Mouse (Mus musculus): Measurements from ENCODE around the gene Ccdc40. TPM values are rescaled to one million over a fixed set of nuclear protein-coding genes. Genes with fewer than 3 reads are reported as not detected.

Gene Ccdc40
- polyA plus RNA-seq, 1 experiment from 2014 or later: 11.6 TPM

DNA sequence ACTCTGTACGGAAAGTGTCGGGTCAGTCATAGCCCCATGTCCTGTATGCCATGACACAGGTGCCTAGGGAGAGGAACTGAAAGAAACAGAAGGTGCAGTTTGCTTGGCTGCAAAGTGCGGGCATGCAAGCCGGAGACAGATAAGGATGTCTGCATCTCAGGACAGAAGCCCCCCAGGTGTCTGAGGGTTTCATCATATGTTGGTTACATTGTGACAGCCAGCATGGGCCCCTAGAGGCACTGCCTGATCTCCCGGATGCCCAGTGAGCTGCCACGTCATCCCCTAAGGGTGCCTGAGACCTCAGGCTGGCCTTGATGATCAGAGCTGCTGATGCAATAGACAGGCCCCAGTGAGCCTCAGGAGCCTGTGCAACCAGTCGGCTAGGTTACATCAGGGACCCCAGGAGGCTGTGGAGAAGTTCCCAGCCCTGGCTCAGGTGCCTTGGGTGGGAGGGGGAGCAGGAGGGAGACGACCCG is 36.7 kb upstream of the Ccdc40 start:
- Histone ChIP-seq H3K27me3 (no peaks in the 10 kb centered on the region), H3K9ac (0 out of 2 replicates have a peak overlapping the region, but pooled peaks have one; percentile 15), H3K27ac (no peak overlapping the region), H3K4me1 (peaks cover 49% of the 10 kb centered on the region), H3K36me3 (0 out of 2 replicates have a peak, but pooled peaks cover 5% of the 10 kb centered on the region), H3K4me2 (replicated peaks) (no peak overlapping the region), H3K9me3 (no peaks in the 10 kb centered on the region), H3K4me3 (no peak overlapping the region)
- WGBS: 83% methylated on average over 9 of the region's 9 CpGs
- no peak for ATAC-seq (ENCODE audit: insufficient number of reproducible peaks, insufficient read depth, low FRiP score, low TSS enrichment)

DNA sequence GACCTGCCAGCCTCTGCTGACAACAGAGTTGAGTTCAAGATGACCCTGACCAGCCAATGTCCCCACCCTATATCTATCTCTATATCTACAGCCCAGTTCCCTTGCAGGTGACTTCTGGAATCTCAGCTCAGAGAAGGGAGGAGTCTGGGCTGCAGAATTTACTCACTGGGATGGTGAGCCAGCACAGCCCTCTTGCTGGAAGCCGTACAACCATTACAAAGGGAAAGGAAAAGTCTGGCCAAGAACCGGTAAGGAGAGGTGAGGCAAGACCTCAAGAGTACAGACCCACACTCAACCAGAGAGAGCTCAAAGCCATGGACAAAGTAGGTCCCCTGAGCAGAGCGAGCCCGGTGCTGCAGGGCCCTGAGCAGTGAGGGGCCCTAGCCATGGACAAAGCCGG is 36.2 kb upstream of the Ccdc40 start:
- no peak overlapping the region for H3K4me3 ChIP-seq
- no peaks in the 10 kb centered on the region for H3K27me3 ChIP-seq
- no peak overlapping the region for H3K9ac ChIP-seq
- 87% methylated on average over 5 of the region's 5 CpGs for WGBS
- no peak for ATAC-seq (ENCODE audit: insufficient number of reproducible peaks, insufficient read depth, low FRiP score, low TSS enrichment)
- peaks cover 44% of the 10 kb centered on the region for H3K4me1 ChIP-seq
- no peak overlapping the region for H3K27ac ChIP-seq
- no peaks in the 10 kb centered on the region for H3K9me3 ChIP-seq
- H3K4me2 ChIP-seq (replicated peaks): no peak overlapping the region
- H3K36me3 ChIP-seq: peaks cover 7% of the 10 kb centered on the region; the same call in 1 of the 2 replicates

- no peak overlapping the region for H3K4me2 ChIP-seq (replicated peaks)
- H3K4me1 ChIP-seq: peaks cover 40% of the 10 kb centered on the region
- WGBS: 84% methylated on average over 9 of the region's 9 CpGs
- H3K27me3 ChIP-seq: no peaks in the 10 kb centered on the region
- 0 out of 2 replicates have a peak overlapping the region, but pooled peaks have one; percentile 4 for H3K9ac ChIP-seq
- H3K27ac ChIP-seq: no peak overlapping the region
- ATAC-seq (ENCODE audit: insufficient number of reproducible peaks, insufficient read depth, low FRiP score, low TSS enrichment): no peak
- H3K9me3 ChIP-seq: no peaks in the 10 kb centered on the region
- H3K4me3 ChIP-seq: no peak overlapping the region
- peaks cover 12% of the 10 kb centered on the region for H3K36me3 ChIP-seq
These were observed 35.8 kb upstream of the Ccdc40 start for GRCm38 (mm10) chr11:119192605-119193004.

DNA sequence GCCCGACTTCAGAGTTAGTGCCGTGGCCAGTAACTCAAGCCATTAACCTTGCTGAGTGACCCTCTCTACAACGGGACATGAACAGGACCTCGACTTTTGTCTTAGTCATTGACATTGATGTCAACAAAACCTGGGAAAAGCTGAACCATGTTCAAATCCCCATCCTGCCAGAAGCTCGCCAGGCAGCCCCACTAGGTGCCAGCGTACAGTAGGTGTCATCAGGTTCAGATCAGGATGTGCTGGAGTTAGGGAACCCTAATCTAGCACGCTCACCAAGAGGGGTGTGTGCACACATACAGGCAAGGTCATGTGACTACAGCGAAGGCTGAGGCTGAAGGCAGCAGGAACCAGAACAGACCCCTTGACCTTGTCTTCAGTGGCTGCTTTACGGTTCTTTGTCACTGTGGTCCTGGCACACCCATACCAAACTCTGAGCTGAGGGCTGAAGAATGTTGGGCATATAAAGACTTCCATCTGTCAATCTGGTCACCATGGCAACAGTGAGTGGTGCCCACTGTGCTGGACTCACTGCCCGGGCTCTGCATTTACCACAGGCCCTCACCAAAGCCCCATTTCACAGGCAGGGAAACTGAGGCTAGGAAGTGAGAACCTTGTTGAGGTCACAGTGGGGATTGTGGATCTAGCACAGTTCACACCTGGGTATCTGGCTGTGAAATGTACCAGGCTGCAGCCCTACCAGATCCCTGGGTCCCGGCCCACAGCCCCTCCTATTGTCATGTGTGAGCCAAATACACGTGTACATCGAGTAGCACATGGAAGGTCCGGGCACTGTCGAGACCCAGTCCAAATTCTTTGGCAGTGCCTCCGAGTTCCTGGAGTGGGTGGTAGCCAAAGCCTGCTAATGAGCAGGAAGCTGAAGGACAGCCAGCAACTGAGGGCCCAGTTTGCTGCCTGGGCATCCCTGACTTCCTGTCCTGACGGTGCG is 30.5 kb upstream of the Ccdc40 start:
- Histone ChIP-seq H3K4me2 (replicated peaks) (no peak overlapping the region), H3K4me3 (no peak overlapping the region), H3K36me3 (peaks cover 20% of the 10 kb centered on the region), H3K9me3 (no peaks in the 10 kb centered on the region), H3K4me1 (0 out of 2 replicates have a peak, but pooled peaks cover 4% of the 10 kb centered on the region), H3K9ac (no peak overlapping the region), H3K27ac (no peak overlapping the region), H3K27me3 (no peaks in the 10 kb centered on the region)
- no peak for ATAC-seq (ENCODE audit: insufficient number of reproducible peaks, insufficient read depth, low FRiP score, low TSS enrichment)
- 90% methylated on average over 18 of the region's 18 CpGs for WGBS

- no peak overlapping the region for H3K27ac ChIP-seq
- H3K36me3 ChIP-seq: peaks cover 20% of the 10 kb centered on the region
- H3K4me1 ChIP-seq: no peaks in the 10 kb centered on the region
- H3K27me3 ChIP-seq: no peaks in the 10 kb centered on the region
- 62% methylated on average over 26 of the region's 26 CpGs for WGBS
- ATAC-seq (ENCODE audit: insufficient number of reproducible peaks, insufficient read depth, low FRiP score, low TSS enrichment): no peak
- no peak overlapping the region for H3K9ac ChIP-seq
- H3K4me2 ChIP-seq (replicated peaks): no peak overlapping the region
- H3K4me3 ChIP-seq: no peak overlapping the region
- H3K9me3 ChIP-seq: no peaks in the 10 kb centered on the region
These were observed 29.7 kb upstream of the Ccdc40 start for GRCm38 (mm10) chr11:119198564-119199232.

DNA sequence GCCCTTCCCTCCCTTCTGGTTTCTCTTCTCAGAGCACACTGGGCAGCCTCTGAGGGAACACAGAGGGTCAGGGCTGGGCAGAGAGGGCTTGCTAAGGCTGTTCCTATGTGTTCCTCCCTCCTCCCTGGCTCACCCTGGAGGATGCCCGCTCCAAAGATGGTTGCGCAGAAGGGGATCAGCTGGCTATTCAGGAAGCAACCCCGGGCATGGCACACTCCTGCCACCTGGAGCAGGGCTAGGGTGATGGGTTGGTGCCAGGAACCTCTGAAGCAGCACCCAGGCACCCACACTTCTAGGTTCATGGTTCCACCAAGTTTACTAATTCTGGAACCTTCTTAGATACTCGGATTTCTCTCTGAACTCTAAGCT is 29.2 kb upstream of the Ccdc40 start:
- H3K4me1 ChIP-seq: no peaks in the 10 kb centered on the region
- no peak overlapping the region for H3K4me3 ChIP-seq
- no peaks in the 10 kb centered on the region for H3K27me3 ChIP-seq
- H3K27ac ChIP-seq: no peak overlapping the region
- H3K9ac ChIP-seq: no peak overlapping the region
- ATAC-seq (ENCODE audit: insufficient number of reproducible peaks, insufficient read depth, low FRiP score, low TSS enrichment): no peak
- H3K36me3 ChIP-seq: peaks cover 23% of the 10 kb centered on the region
- 95% methylated on average over 4 of the region's 4 CpGs for WGBS
- H3K4me2 ChIP-seq (replicated peaks): no peak overlapping the region
- H3K9me3 ChIP-seq: no peaks in the 10 kb centered on the region

DNA sequence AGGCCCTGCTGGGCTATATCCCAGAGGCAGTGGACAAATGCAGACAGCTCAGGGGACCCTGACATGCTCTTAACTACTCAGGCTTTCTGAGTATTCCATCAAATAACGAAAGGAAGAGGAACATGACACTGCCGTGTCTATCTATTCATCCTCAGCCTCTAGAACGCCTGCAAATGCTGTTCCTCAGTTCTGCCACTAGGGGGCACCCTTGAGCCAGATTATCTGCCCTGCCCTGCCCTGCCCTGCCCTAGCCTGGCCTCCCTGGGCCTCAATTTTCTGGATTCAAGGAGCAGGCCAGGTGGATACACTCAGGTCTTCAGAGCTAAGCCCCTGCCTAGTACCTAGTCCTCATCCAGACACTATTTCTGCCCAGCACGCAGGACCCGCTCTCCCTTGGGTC is 24.9 kb upstream of the Ccdc40 start:
- H3K36me3 ChIP-seq: peaks cover 39% of the 10 kb centered on the region
- H3K27me3 ChIP-seq: no peaks in the 10 kb centered on the region
- no peak overlapping the region for H3K27ac ChIP-seq
- H3K4me1 ChIP-seq: no peaks in the 10 kb centered on the region
- no peak overlapping the region for H3K4me2 ChIP-seq (replicated peaks)
- WGBS: 48% methylated on average over 5 of the region's 5 CpGs
- H3K9me3 ChIP-seq: no peaks in the 10 kb centered on the region
- ATAC-seq (ENCODE audit: insufficient number of reproducible peaks, insufficient read depth, low FRiP score, low TSS enrichment): no peak
- H3K9ac ChIP-seq: no peak overlapping the region
- H3K4me3 ChIP-seq: no peak overlapping the region

DNA sequence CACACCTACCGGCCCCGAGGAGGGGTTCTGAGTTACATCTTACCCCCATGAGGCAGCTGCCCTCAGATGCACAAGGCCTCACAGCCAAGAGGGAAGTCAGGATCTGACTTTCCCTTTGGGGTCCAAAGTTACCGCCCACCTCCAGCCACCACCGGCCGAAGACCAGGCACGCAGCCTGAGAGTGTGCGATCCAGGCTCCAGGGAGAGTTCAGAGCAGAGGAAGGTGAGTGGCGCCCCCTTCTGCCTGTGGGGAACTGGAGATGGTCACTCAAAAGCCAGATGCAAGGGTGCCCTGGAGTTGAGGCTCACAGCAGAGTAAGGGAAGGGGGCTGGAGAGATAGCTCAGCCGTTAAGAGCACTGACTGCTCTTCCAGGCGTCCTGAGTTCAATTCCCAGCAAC is 22.6 kb upstream of the Ccdc40 start:
- no peak overlapping the region for H3K27ac ChIP-seq
- no peak for ATAC-seq (ENCODE audit: insufficient number of reproducible peaks, insufficient read depth, low FRiP score, low TSS enrichment)
- no peak overlapping the region for H3K9ac ChIP-seq
- H3K4me1 ChIP-seq: peaks cover 13% of the 10 kb centered on the region
- H3K9me3 ChIP-seq: no peaks in the 10 kb centered on the region
- no peaks in the 10 kb centered on the region for H3K27me3 ChIP-seq
- peaks cover 38% of the 10 kb centered on the region for H3K36me3 ChIP-seq
- WGBS: 89% methylated on average over 10 of the region's 10 CpGs
- no peak overlapping the region for H3K4me2 ChIP-seq (replicated peaks)
- H3K4me3 ChIP-seq: no peak overlapping the region

GRCm38 (mm10) chr11:119206562-119206961 is 21.8 kb upstream of the Ccdc40 start:
- Histone ChIP-seq H3K9me3 (no peaks in the 10 kb centered on the region), H3K4me3 (no peak overlapping the region), H3K4me2 (replicated peaks) (no peak overlapping the region), H3K4me1 (peaks cover 20% of the 10 kb centered on the region), H3K27me3 (no peaks in the 10 kb centered on the region), H3K36me3 (peaks cover 38% of the 10 kb centered on the region), H3K9ac (no peak overlapping the region), H3K27ac (no peak overlapping the region)
- WGBS: 37% methylated on average over 5 of the region's 5 CpGs
- ATAC-seq (ENCODE audit: insufficient number of reproducible peaks, insufficient read depth, low FRiP score, low TSS enrichment): no peak

DNA sequence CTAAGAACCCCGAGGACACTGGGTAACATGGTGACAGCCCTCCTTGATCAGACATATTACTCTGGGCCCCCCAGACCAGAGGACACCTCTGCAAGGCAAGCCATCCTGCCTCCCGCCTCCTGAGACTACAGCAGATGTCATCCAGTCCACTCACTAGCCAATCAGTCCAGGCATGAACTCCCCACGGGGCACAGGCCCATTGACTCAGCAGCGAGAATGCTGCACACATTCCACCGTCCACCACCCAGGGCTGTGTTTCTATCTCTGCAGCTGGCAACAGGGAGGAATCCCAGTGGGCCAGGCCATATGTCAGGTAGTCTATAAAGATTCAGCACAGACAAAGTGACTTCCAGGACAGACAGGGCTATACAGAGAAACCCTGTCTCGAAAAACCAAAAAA is 20.4 kb upstream of the Ccdc40 start:
- Histone ChIP-seq H3K4me3 (no peak overlapping the region), H3K4me1 (peaks cover 31% of the 10 kb centered on the region), H3K9me3 (no peaks in the 10 kb centered on the region), H3K27me3 (no peaks in the 10 kb centered on the region), H3K27ac (no peak overlapping the region), H3K4me2 (replicated peaks) (no peak overlapping the region), H3K36me3 (peaks cover 38% of the 10 kb centered on the region), H3K9ac (no peak overlapping the region)
- ATAC-seq (ENCODE audit: insufficient number of reproducible peaks, insufficient read depth, low FRiP score, low TSS enrichment): no peak
- WGBS: 75% methylated on average over 6 of the region's 6 CpGs

GRCm38 (mm10) chr11:119208870-119209370 is 19.5 kb upstream of the Ccdc40 start:
- ATAC-seq (ENCODE audit: insufficient number of reproducible peaks, insufficient read depth, low FRiP score, low TSS enrichment): no peak
- 93% methylated on average over 20 of the region's 20 CpGs for WGBS
- H3K9ac ChIP-seq: no peak overlapping the region
- H3K4me3 ChIP-seq: no peak overlapping the region
- peaks cover 37% of the 10 kb centered on the region for H3K36me3 ChIP-seq
- peaks cover 40% of the 10 kb centered on the region for H3K4me1 ChIP-seq
- H3K9me3 ChIP-seq: no peaks in the 10 kb centered on the region
- no peaks in the 10 kb centered on the region for H3K27me3 ChIP-seq
- no peak overlapping the region for H3K4me2 ChIP-seq (replicated peaks)
- H3K27ac ChIP-seq: no peak overlapping the region

All from embryonic facial prominence, embryonic 12.5 days (tissue).